Mouse (Mus musculus) layer of hippocampus, adult 2 months (tissue): ENCODE results near the gene Gbp5. TPM values are rescaled to one million over a fixed set of nuclear protein-coding genes. Genes with fewer than 3 reads are reported as not detected.

Experiments
- DNase-seq, 2 experiments: peaks; one replicate each; pipeline ENCODE4 v3.0.0; 2022; ENCODE audit warnings: low spot score in 2 of 2
- H3K27ac ChIP-seq: fragments of 200-600 bp; 2 replicates; pipeline ENCODE4 v1.8.1; 2022
- H3K4me3 ChIP-seq: fragments of 200-600 bp; 2 replicates; pipeline ENCODE4 v1.8.1; 2022; ENCODE audit warnings: mild to moderate bottlenecking
- CTCF ChIP-seq: fragments of 200-600 bp; conservative IDR thresholded peaks from 2 replicates; pipeline ENCODE4 v1.8.1; 2022; ENCODE audit warnings: antibody characterized with exemption, mild to moderate bottlenecking, moderate library complexity
- long read RNA-seq, 2 experiments: library from polyadenylated mRNA; stranded (forward); transcript quantifications; one replicate each; pipeline ENCODE4 v2.0.0; 2021; ENCODE audit warnings: borderline mapping rate in 2 of 2
- total RNA-seq, 2 experiments: library from RNA; stranded (reverse); gene quantifications; 2 replicates each; pipeline ENCODE4 v1.2.3; 2021

The Gbp5 gene
- total RNA-seq = 1 to 10 TPM; 1.5 to 1.8 TPM
- long read RNA-seq, experiment 1 = 0 reads
- long read RNA-seq, experiment 2 = 0 reads

DNA sequence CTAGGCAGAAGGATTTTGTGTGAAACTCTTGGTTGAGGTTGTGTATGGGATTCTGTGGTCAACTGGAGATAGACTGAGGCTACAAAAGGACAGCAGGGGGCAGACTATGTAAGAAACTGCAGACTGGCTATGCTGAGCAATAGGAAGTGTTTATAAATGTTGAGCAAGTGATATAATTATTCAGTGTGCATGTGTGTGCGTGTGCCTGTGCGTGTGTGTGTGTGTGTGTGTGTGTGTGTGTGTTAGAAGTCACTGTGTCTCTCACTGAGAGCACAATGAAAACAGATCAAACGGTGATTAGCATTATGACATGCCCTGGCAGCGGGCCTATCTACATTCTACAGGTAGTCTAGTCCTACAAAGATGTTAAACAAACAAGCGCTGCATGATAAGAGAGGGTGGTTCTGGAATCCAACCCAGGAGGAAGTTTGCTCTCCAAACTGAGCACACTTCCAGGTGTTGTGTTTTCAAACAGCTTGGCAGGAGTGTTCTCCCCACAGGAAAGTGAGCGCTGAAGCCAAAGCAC lies at the start of gene Gbp5:
Gbp5 (plus strand) TSS at position 443 of the 526 bp plus-strand sequence.
- peak; percentile 76 for TF ChIP-seq CTCF
- no peak within 1 kb of the TSS for H3K4me3 ChIP-seq
- peak in 1 of 2 experiments; percentile 22 for DNase-seq
- peak within 1 kb of the TSS; percentile 36; the same call in 1 of the 2 replicates for H3K27ac ChIP-seq

DNA sequence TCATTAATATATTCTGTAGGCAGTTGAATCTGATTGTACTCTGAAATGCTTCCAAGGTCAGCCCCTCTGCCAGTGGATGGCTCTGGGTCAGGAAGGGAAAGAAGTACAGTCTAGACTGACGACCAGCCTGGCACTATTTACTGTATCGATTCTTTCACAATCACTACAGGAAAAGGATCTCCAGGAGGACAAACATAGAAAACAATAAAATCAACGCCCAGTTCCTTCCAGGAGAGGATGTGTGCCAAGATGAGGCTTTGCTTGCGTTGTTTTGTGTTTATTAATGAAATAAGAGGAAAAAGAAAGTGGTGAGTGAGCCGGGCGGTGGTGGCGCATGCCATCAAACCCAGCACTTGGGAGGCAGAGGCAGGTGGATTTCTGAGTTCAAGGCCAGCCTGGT lies 39.6 kb upstream of the Gbp5 start:
- H3K4me3 ChIP-seq = no peak overlapping the region
- no peak for TF ChIP-seq CTCF
- no peak for DNase-seq
- no peak overlapping the region for H3K27ac ChIP-seq

DNA sequence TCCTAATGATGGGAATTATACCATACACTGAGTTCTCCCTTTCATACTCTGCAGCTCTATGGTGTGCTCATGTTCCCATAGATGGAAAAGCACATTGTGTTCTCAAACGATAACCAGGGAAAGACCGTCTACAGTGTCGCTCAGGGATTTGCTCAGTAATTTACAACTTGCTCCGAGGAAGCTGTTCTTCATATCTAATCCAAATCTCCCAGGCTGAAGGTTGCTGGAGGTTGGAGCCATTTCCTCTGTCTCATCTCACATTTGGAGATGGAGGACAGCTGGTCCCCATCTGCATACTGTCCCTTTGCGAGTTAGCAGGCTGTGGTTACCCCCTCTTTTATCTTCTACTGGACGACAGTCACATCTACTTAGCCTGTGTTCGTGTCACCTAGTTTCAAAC lies 34.5 kb upstream of the Gbp5 start:
- no peak for TF ChIP-seq CTCF
- H3K4me3 ChIP-seq = no peak overlapping the region

DNA sequence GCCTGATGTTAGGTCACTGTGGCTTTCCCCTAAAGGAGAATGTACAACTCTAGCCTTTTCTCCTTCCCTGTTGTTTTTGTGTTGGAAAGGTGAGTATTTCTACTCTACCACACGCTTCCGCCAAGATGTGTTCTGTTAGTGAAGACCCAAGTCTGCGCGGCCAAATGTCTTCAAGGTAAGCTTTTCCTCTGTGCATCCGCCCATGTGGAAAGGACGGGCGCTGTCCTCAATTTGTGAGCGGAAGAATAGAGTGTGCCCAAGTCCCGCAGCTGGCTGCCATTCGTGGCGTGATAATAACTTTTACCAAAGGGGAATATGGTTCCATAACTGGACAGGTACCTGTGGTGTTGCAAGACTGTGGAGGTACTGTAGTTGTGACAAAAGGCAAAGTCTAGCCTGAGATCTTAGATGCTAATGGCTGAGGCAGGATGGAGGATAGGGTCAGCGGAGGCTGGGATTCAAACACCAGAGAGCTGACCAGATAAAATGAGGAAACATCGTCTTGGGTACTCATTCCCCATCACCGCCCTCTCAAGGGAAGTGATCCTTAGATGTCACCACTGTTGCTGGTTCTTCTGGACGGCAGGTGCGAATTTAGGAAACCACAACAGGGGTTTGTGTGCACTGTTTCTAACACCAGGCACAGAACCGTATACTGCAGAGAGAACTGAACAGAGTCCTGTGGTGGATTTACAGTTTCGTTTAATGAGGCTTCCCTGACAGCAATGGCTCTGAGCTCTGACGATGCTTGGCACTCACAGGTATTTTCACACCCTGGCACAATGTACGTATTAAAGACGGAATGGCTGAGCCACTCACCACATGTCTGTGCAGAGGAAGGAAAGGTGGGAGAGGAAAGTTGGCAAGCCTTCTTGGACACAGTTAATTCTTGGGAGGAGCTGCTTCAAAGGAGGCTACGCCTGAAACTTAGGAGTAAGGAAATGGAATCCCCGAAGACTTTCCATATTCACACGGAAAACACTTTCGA lies 30.7 kb upstream of the Gbp5 start:
- DNase-seq = no peak
- Histone ChIP-seq H3K4me3 (no peak overlapping the region), H3K27ac (no peak overlapping the region)
- no peak for TF ChIP-seq CTCF

More for the DNA sequence above, 34.5 kb upstream of the Gbp5 start:
- no peak for DNase-seq
- no peak overlapping the region for H3K27ac ChIP-seq

DNA sequence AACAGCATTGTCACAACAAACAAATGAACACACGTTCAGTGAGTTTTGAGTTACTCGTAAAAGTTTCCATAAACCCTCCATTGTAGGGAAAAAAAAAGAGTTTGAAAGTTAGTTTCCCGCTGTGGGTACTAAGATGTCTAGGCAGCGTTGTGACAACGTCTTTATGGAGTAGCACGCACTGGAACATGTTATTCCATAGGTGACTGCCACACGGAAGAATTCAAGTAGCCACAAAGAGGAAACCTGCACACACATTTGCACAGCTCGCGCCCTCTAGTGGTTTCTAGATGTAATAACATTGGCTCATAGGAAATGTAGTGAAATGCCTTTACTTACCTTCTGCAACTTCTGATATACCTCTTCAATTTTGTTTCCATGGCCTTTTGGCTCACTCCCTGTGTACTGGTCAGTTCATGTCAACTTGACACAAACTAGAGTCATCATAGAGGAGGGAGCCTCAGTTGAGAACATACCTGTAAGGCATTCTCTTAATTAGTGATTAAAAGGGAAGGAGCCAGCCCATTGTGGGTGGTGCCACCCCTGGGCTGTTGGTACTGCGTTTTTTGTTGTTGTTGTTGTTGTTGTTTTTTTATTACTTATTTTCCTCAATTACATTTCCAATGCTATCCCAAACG lies 19.3 kb upstream of the Gbp5 start:
- H3K27ac ChIP-seq = no peak overlapping the region
- TF ChIP-seq CTCF = peak; percentile 94
- no peak for DNase-seq
- H3K4me3 ChIP-seq = no peak overlapping the region

DNA sequence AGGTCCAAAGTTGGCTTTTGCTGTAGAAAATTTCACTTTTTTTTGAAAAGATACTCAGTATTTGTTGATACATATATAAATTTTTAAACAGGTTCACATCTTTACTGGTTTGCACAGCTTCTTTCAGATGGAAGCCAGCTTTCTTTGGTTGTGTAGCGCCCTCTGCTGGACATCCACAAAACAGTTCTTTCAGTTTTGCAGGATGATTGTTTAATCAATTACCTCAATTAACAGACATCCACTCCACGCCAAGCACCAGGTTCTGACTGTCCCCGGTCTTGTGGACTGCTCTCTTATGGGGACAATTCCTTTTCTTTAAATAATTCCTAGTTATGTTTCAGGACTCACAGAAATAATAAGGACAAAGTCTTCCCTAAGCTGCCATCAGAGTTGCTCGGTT lies 17.9 kb upstream of the Gbp5 start:
- Histone ChIP-seq H3K4me3 (no peak overlapping the region), H3K27ac (no peak overlapping the region)
- DNase-seq = peak; percentile 42 to 73
- TF ChIP-seq CTCF = peak; percentile 92

DNA sequence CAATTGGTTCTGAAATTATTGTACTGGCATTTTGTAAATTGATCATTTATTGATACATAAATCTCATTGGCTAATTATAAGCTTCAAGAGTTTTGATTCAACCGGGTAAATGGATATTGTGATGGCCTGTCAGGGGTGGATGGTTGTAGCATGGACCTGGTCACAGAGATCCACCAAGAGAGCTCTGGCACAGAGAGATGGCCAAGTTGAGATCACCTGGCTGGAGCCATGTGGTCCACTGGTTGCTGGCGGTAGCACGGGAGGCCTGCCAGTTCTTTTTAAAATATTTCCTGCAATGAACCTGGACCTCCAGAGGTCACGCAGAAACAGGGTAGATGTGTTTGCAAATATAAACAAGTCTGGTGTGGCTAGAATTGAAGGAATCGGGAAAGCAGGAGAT lies 15.9 kb upstream of the Gbp5 start:
- no peak overlapping the region for H3K27ac ChIP-seq
- TF ChIP-seq CTCF = no peak
- no peak overlapping the region for H3K4me3 ChIP-seq
- no peak for DNase-seq

DNA sequence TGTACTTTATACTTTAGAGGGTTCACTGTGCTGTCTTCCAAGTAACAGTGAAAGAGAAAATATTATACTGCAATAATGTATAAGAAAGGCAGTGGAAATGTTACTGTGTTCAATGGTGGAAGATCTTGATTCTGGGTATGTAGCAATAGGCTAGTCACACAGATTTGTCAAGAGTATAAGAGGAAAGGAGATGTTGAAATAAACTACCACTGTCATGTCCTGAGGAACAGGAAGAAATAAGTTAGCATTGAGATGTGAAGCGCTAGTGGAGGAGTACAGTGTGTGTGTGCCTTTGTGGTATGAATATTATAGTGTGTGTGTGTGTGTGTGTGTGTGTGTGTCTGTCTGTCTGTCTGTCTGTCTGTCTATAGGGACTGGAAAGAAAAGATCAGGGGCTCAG lies 15.4 kb upstream of the Gbp5 start:
- Histone ChIP-seq H3K4me3 (no peak overlapping the region), H3K27ac (no peak overlapping the region)
- no peak for TF ChIP-seq CTCF
- DNase-seq = no peak

DNA sequence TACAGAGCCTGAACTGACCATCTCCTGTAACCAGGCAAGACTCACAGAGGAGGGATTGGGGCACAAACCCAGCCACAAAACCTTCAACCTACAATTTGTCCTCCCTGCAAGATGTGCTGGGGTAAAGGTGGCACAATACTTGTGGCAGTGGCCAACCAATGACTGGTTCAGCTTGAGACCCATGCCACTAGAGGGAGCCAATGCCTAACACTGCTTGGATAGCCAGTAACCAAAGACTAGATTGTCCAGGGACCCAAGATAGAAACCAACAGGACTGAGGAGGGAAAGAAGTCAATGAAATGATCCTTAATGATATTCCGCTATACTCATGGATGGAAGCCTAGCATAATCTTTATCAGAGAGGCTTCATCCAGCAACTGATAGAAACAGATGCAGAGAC lies 3.3 kb upstream of the Gbp5 start:
- peak; percentile 50 to 70 for DNase-seq
- H3K27ac ChIP-seq = no peak overlapping the region
- peak; percentile 92 for TF ChIP-seq CTCF
- no peak overlapping the region for H3K4me3 ChIP-seq

DNA sequence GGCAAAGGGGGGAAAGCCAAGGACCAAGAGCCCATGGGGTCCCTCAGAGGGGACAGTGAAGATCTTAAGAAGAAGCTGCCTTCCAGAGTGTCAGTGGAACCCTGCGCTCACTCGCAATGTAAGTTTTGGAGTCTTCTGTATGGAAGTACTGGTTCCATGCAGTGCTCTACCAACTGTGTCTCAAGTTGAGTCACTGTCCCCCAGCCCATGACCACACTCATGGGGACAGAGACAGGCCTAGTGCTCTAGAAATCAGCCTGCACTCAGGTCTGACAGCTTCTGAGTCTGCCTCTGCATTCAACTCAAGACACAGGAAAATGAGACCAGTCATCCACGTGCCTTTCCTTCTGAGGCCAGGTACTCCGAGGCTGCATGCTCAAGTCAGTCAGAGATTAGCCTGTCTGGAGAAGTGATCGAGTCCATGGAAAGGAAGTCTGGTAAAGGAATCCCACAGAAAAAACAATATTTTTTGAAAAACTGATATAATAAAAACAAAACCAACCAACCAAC lies 1.4 kb downstream of the Gbp5 start:
- no peak overlapping the region for H3K4me3 ChIP-seq
- TF ChIP-seq CTCF = no peak
- no peak overlapping the region for H3K27ac ChIP-seq
- no peak for DNase-seq

DNA sequence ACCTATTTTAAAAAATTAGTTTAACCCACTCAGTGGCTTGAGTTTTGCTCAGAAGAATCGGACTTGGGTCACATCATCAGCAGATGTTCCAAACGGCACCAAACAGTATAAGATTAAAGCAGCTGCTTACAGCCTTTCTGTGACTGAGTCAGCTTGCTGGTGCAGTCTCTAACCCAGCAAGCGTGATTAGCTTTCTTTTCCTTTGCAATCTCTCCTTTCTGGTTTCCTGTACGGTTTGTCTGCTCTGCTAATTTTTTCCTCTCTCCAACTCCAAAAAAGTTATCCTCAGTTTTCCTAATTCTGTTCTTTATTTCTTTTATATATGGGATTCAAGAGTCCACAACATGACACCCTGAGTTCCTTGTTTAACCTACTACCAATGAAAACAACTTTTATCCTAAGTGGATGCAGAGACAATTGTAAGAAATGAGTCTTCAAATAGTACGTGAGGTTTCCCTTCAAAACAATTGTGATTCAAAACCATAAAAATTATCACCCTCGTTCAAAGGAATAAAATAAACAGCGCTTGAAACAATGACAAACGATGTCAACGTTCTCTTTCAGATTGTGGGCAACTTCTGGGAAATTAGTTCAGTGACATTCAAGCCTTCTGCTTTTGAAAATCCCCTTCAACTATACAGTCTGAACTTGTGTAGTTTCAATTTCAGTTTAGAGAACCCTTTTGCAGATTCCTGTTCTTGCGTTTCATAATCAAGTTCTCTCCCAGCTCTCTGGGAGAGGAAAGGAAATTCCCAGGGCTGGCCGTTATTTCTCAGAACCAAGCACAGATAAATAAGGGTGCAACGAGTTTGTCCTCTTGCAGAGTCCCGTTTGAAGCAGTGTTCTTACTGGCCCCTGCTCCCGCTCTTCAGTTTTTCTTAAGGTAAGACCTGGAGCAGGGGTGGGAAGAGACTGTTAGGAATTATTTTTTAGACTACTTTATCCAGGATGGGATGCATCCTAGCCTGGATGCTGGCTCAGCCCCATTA lies 2.6 kb downstream of the Gbp5 start:
- Histone ChIP-seq H3K27ac (peak overlapping the region; percentile 61), H3K4me3 (peak overlapping the region; percentile 53)
- no peak for TF ChIP-seq CTCF
- no peak for DNase-seq
